Mouse (Mus musculus) heart, adult 2 months (tissue): Measurements from ENCODE around the gene Agap3. TPM values are rescaled to one million over a fixed set of nuclear protein-coding genes. Genes with fewer than 3 reads are reported as not detected.

Experiments used
- DNase-seq, 2 experiments: peaks; one replicate each; pipeline ENCODE4 v3.0.0; 2021
- H3K27ac ChIP-seq: fragments of 200-600 bp; 2 replicates; pipeline ENCODE4 v1.8.1; 2022
- H3K27me3 ChIP-seq: fragments of 200-500 bp; 2 replicates; pipeline ENCODE4 v1.6.1; 2012; ENCODE audit warnings: mild to moderate bottlenecking, low read length, inconsistent platforms, mixed read lengths; ENCODE audit not compliant: control insufficient read depth, insufficient read depth
- H3K36me3 ChIP-seq: fragments of 200-500 bp; 2 replicates; pipeline ENCODE4 v1.6.1; 2012; ENCODE audit warnings: low read length, inconsistent platforms; ENCODE audit not compliant: control insufficient read depth, insufficient read depth
- H3K4me1 ChIP-seq: fragments of 200-500 bp; 2 replicates; pipeline ENCODE4 v1.6.1; 2011; ENCODE audit warnings: low read length; ENCODE audit not compliant: control insufficient read depth, insufficient read depth
- H3K4me3 ChIP-seq: fragments of 200-600 bp; 2 replicates; pipeline ENCODE4 v1.8.1; 2022
- H3K79me2 ChIP-seq: fragments of 200-500 bp; replicated peaks from 2 replicates; pipeline ENCODE4 v1.6.1; 2012; ENCODE audit warnings: mild to moderate bottlenecking, inconsistent platforms, low read length, moderate library complexity, mixed read lengths; ENCODE audit not compliant: control insufficient read depth, insufficient read depth
- H3K9ac ChIP-seq: fragments of 200-500 bp; 2 replicates; pipeline ENCODE4 v1.6.1; 2012; ENCODE audit warnings: low read depth, mild to moderate bottlenecking, control low read depth, inconsistent platforms, low read length, mixed read lengths
- CTCF ChIP-seq: fragments of 200-600 bp; IDR thresholded peaks from 2 replicates; pipeline ENCODE4 v1.8.1; 2022; ENCODE audit warnings: antibody characterized with exemption, mild to moderate bottlenecking, moderate library complexity
- EP300 ChIP-seq: fragments of 200-500 bp; IDR thresholded peaks from 2 replicates; pipeline ENCODE4 v1.6.1; 2011; ENCODE audit warnings: low read depth, low read length, control low read depth; ENCODE audit not compliant: insufficient read depth
- POLR2A ChIP-seq: fragments of 200-500 bp; IDR thresholded peaks from 2 replicates; pipeline ENCODE4 v1.6.1; 2011; ENCODE audit warnings: mild to moderate bottlenecking, low read depth, low read length, control low read depth; ENCODE audit not compliant: insufficient read depth
- whole genome bisulfite sequencing: fragments of 180-500 bp; shearing (Covaris S2); methylation state at CpG from one replicate; pipeline ENCODE4 v1.1.7; 2018; 5-methylcytosine and 5-hydroxymethylcytosine counted together
- intact Hi-C: fragments of 180-260 bp; cut with DNase I; formaldehyde crosslinking; loops from one replicate; pipeline ENCODE4 v1.15.1; 2025
- polyA plus RNA-seq: library from polyadenylated mRNA; depleted of rRNA; stranded (reverse); fragments of >200 nt; gene quantifications from 2 replicates; pipeline ENCODE4 v1.2.3, GENCODE M21; 2012; rRNA removed
- total RNA-seq, 2 experiments: library from RNA; stranded (reverse); gene quantifications; 2 replicates each; pipeline ENCODE4 v1.2.3; 2021

The Agap3 gene
- total and polyA plus RNA-seq, 3 experiments, result 88.4 to 103 (median 102) TPM

- intact Hi-C loops, result no loop called here
- no peak for DNase-seq
- no peak overlapping the region for H3K27ac ChIP-seq
- no peak for TF ChIP-seq POLR2A
- TF ChIP-seq CTCF, result no peak
- no peak for TF ChIP-seq EP300
- no peak overlapping the region for H3K4me3 ChIP-seq
- no peaks in the 10 kb centered on the region for H3K36me3 ChIP-seq
- WGBS, result 67% methylated on average over 2 of the region's 2 CpGs
- no peaks in the 10 kb centered on the region for H3K79me2 ChIP-seq
- no peaks in the 10 kb centered on the region for H3K27me3 ChIP-seq
- H3K4me1 ChIP-seq, result peaks cover 2% of the 10 kb centered on the region; the same call in 1 of the 2 replicates
- no peak overlapping the region for H3K9ac ChIP-seq
Measured at GRCm38 (mm10) chr5:24551317-24551688, 99.3 kb downstream of the Agap3 start.

Other genes with a start within 250 kb of the Agap3 start
- 10 to 100 TPM; 59.3 to 68.5 TPM for gene Kcnh2, start 100.6 kb upstream of the Agap3 start, total RNA-seq
- 119 and 121 TPM in 2 replicates for gene Kcnh2, start 100.6 kb upstream of the Agap3 start, polyA plus RNA-seq
- 10 to 100 TPM; 23.5 to 24.4 TPM for gene Nos3, start 87.4 kb upstream of the Agap3 start, total RNA-seq
- gene Nos3, start 87.4 kb upstream of the Agap3 start, polyA plus RNA-seq, result 26.3 and 30.7 TPM in 2 replicates
- 1 to 10 TPM in 1 of 2 experiments, under 1 TPM in 1; 0.89 to 1.1 TPM for gene Atg9b, start 60.0 kb upstream of the Agap3 start, total RNA-seq
- 2.2 and 2.3 TPM in 2 replicates for gene Atg9b, start 60.0 kb upstream of the Agap3 start, polyA plus RNA-seq
- gene Abcb8, start 58.5 kb upstream of the Agap3 start, total RNA-seq, result 10 to 100 TPM; 81.2 to 89.8 TPM
- 148 and 151 TPM in 2 replicates for gene Abcb8, start 58.5 kb upstream of the Agap3 start, polyA plus RNA-seq
- gene Asic3, start 38.8 kb upstream of the Agap3 start, total RNA-seq, result under 1 TPM in 1 of 2 experiments, not detected in 1; 0.14 TPM
- 0.32 and 0.59 TPM in 2 replicates for gene Asic3, start 38.8 kb upstream of the Agap3 start, polyA plus RNA-seq
- 10 to 100 TPM; 19.9 to 21.7 TPM for gene Cdk5, start 28.6 kb upstream of the Agap3 start, total RNA-seq
- gene Cdk5, start 28.6 kb upstream of the Agap3 start, polyA plus RNA-seq, result 42.7 and 51.8 TPM in 2 replicates
- 10 to 100 TPM; 22.4 to 25.9 TPM for gene Slc4a2, start 28.3 kb upstream of the Agap3 start, total RNA-seq
- 37.9 and 41.2 TPM in 2 replicates for gene Slc4a2, start 28.3 kb upstream of the Agap3 start, polyA plus RNA-seq
- gene Fastk, start 6.9 kb upstream of the Agap3 start, total RNA-seq, result 100 to 1,000 TPM; 287 to 328 TPM
- 609 and 613 TPM in 2 replicates for gene Fastk, start 6.9 kb upstream of the Agap3 start, polyA plus RNA-seq
- gene Tmub1, start 4.3 kb upstream of the Agap3 start, total RNA-seq, result 10 to 100 TPM; 10.4 to 13.9 TPM
- 28.5 and 34.0 TPM in 2 replicates for gene Tmub1, start 4.3 kb upstream of the Agap3 start, polyA plus RNA-seq
- gene Gbx1, start 75.0 kb downstream of the Agap3 start, total RNA-seq, result not detected
- gene Gbx1, start 75.0 kb downstream of the Agap3 start, polyA plus RNA-seq, result 0.06 TPM in 1 of 2 replicates, not detected in the other
- 10 to 100 TPM; 80.8 to 93.5 TPM for gene Asb10, start 88.8 kb downstream of the Agap3 start, total RNA-seq
- 138 and 163 TPM in 2 replicates for gene Asb10, start 88.8 kb downstream of the Agap3 start, polyA plus RNA-seq
- not detected for gene 4931409K22Rik, start 104.6 kb downstream of the Agap3 start, total RNA-seq
- gene 4931409K22Rik, start 104.6 kb downstream of the Agap3 start, polyA plus RNA-seq, result 0.06 TPM in 1 of 2 replicates, not detected in the other
- 10 to 100 TPM; 52.5 to 55.8 TPM for gene Abcf2, start 125.3 kb downstream of the Agap3 start, total RNA-seq
- gene Abcf2, start 125.3 kb downstream of the Agap3 start, polyA plus RNA-seq, result 43.3 and 57.2 TPM in 2 replicates
- 1 to 10 TPM; 7.5 to 9.0 TPM for gene Chpf2, start 134.6 kb downstream of the Agap3 start, total RNA-seq
- 9.9 and 12.3 TPM in 2 replicates for gene Chpf2, start 134.6 kb downstream of the Agap3 start, polyA plus RNA-seq
- gene Smarcd3, start 172.2 kb downstream of the Agap3 start, total RNA-seq, result 10 to 100 TPM; 58.7 to 61.8 TPM
- gene Smarcd3, start 172.2 kb downstream of the Agap3 start, polyA plus RNA-seq, result 60.2 and 61.0 TPM in 2 replicates
- 10 to 100 TPM; 32.2 to 39.9 TPM for gene Nub1, start 233.4 kb downstream of the Agap3 start, total RNA-seq
- 26.3 and 32.8 TPM in 2 replicates for gene Nub1, start 233.4 kb downstream of the Agap3 start, polyA plus RNA-seq